Mouse (Mus musculus) kidney, postnatal 25 days (tissue): ENCODE data around the gene Man2b1.
"Not testable (repeated sequence)": the region's sequence is repeated elsewhere in the genome, so short reads cannot be mapped to it uniquely, and the experiment has no call there.

Experiments
- DNase-seq, 2 experiments: peaks; one replicate each; pipeline ENCODE4 v3.0.0; 2021; ENCODE audit warnings: mixed read lengths in 2 of 2

The Man2b1 gene

GRCm38 (mm10) chr8:85132335-85132734, 49.3 kb downstream of the Man2b1 start:
- DNase-seq, result no peak

GRCm38 (mm10) chr8:85135690-85136089, 52.6 kb downstream of the Man2b1 start:
- not testable (repeated sequence) for DNase-seq

GRCm38 (mm10) chr8:85142516-85142915, 59.4 kb downstream of the Man2b1 start:
- DNase-seq, result no peak
